17 mouse cellular contexts compared by ENCODE assay signal in the genomic region with DNA sequence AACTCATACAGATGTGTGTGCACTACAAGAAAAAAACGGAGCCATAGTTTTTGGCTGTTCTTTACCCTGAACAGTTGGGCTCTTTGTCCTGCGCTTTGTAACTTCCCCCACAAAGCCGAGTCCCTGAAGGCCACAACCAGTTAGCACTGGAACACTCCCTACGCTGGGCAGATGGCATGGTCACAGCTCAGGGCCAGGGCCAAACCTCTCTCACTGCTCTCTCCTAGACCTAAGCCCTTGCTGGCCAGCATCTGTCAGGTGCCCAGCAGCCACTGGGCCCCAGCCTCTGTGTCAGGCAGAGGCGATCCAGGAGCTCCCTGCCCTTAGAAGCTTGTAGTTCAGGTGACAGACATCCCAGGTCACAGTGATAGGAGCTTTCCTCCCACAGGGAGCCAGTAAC. TPM values are rescaled to one million over a fixed set of nuclear protein-coding genes. Genes with fewer than 3 reads are reported as not detected.
DNase-seq lines count a peak whose midpoint lies in the region; ATAC-seq lines count a peak whose summit lies in the region.
"Had no signal": no experiment of that assay in that cellular context is flagged by ENCODE, and none has a peak within 500 bp of the region (broad histone marks: within the 10 kb centered on the region; RNA-seq: fewer than 3 reads in every experiment).

No protein-coding gene starts in this region.

- H3K36me3 ChIP-seq in megakaryocyte, embryonic 14.5 days (replicated peaks; ENCODE audit: low read length), result peaks cover 69% of the 10 kb centered on the region
- H3K36me3 ChIP-seq: embryonic facial prominence, embryonic 15.5 days; heart, embryonic 10.5 days; neural tube, embryonic 12.5 days had no signal

- H3K9me3 ChIP-seq in megakaryocyte, embryonic 14.5 days, result no peaks in the 10 kb centered on the region
- H3K9me3 ChIP-seq: embryonic facial prominence, embryonic 15.5 days; G1E; heart, embryonic 10.5 days; neural tube, embryonic 12.5 days had no signal

- peaks cover 100% of the 10 kb centered on the region for H3K4me1 ChIP-seq in megakaryocyte, embryonic 14.5 days

- H3K27me3 ChIP-seq in megakaryocyte, embryonic 14.5 days (replicated peaks), result no peaks in the 10 kb centered on the region
- H3K27me3 ChIP-seq: embryonic facial prominence, embryonic 15.5 days; neural tube, embryonic 12.5 days had no signal

- H3K4me3 ChIP-seq in megakaryocyte, embryonic 14.5 days (replicated peaks), result peak overlapping the region; percentile 38
- H3K4me3 ChIP-seq: embryonic facial prominence, embryonic 15.5 days; heart, embryonic 10.5 days; neural tube, embryonic 12.5 days had no signal

- DNase-seq in gastrocnemius, postnatal 25 days, result peak; percentile 46
- DNase-seq in gastrocnemius, adult 18-20 months (ENCODE audit: low spot score), result no peak
- peak; percentile 58 to 65 for DNase-seq in adrenal gland, postnatal 36 days
- peak; percentile 61 for DNase-seq in testis, postnatal 10 days (ENCODE audit: low spot score)
- DNase-seq in kidney, adult 18-20 months, result no peak
- DNase-seq: cerebellum, adult 11 months; heart, postnatal 4 days; kidney, adult 11 months; kidney, postnatal 14 days; lung, postnatal 14 days; thymus, adult 2 months had no signal

- no peak for ATAC-seq in megakaryocyte, adult 5-6 weeks (ENCODE audit: poor library complexity, severe bottlenecking)

RNA-seq across cellular contexts. Expression of gene Ptpn1, which starts 13.6 kb away (rescaled TPM):
- total RNA-seq in gastrocnemius, postnatal 25 days (2021), result 10 to 100 TPM; 13.5 to 14.3 TPM
- total RNA-seq in gastrocnemius, adult 18-20 months (2021), result 10 to 100 TPM; 17.6 to 19.3 TPM
- polyA plus RNA-seq in megakaryocyte, embryonic 14.5 days (2012; ENCODE audit: insufficient read depth, low replicate concordance), result 120 and 139 TPM in 2 replicates
- 49.1 and 54.8 TPM in 2 replicates for total RNA-seq in megakaryocyte, adult 5-6 weeks (2015)
- 145 and 151 TPM in 2 replicates for total RNA-seq in megakaryocyte, adult 5-6 weeks (2017)
- total RNA-seq in adrenal gland, postnatal 36 days (2021), result 10 to 100 TPM; 57.2 to 65.2 TPM

Comparison
In these comparisons a context has a peak if more than half of its experiments do, and no peak if none do; other contexts are left out.
1. DNase-seq: peak in gastrocnemius, postnatal 25 days (single experiment), adrenal gland, postnatal 36 days (2 of 2) and testis, postnatal 10 days (single experiment); none in gastrocnemius, adult 18-20 months (single experiment) and kidney, adult 18-20 months (single experiment).